Mouse (Mus musculus): Measurements from ENCODE around the gene Vmn1r74.
"Not testable (repeated sequence)": the region's sequence is repeated elsewhere in the genome, so short reads cannot be mapped to it uniquely, and the experiment has no call there.

The Vmn1r74 gene

GRCm38 (mm10) chr7:11833680-11834079, at the start of gene Vmn1r74:
Vmn1r74 (plus strand) TSS chr7:11833980.
- DNase-seq, result no peak

GRCm38 (mm10) chr7:11813751-11814150, 20.0 kb upstream of the Vmn1r74 start:
- no peak for DNase-seq

- no peak for DNase-seq
Observed at GRCm38 (mm10) chr7:11822166-11822565, 11.6 kb upstream of the Vmn1r74 start.

- not testable (repeated sequence) for DNase-seq
Observed at GRCm38 (mm10) chr7:11823246-11823645, 10.5 kb upstream of the Vmn1r74 start.

GRCm38 (mm10) chr7:11874330-11874729, 40.5 kb downstream of the Vmn1r74 start, which contains the start of gene Vmn1r75:
Vmn1r75 (plus strand) TSS chr7:11874630.
- DNase-seq, result no peak
